Mouse (Mus musculus) spleen, adult 12 weeks (tissue): ENCODE data around the gene Hs6st1.

ENCODE experiments used
- DNase-seq: peaks from one replicate; pipeline ENCODE4 v3.0.0; 2022; ENCODE audit warnings: low spot score

Hs6st1 gene

DNA sequence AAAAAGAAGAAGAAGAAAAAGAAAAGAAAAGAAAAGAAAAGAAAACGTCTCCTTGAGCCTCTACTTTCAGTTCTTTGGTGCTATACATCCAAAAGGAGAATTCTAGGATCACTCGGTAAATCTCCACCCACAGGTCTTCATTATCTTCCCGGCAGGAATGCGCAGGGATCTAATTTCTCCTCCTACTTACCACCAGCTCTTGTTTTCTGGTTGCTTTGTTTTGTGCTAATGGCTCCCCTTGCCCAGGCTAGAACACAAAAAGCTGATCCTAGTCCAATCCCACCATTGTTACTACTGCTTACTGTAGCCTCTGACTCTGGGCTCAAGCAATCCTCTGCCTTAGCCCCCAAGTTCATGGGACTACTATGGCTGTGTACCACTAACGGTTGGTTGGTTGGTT, 16.9 kb downstream of the Hs6st1 start:
- no peak for DNase-seq

DNA sequence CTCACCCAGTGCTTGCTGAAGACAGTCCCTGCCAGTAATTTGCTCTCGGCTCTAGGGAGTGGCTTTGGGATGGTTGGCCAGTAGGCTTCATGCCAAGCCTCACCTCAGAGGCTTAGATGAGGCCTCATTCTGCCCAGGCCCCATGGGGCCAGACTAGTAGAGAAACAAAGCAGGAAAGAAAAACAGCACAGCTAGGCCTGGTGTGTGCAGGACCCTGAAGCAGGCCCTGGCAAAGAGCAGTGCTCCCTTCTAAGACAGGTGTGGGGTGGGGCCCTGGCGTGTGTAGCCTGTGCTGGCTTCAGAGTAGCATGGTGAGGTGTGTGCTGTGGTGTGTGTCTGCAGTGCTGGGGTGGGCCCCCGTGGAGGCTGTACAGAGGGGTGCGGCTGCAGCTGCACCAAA, 20.2 kb downstream of the Hs6st1 start:
- no peak for DNase-seq

GRCm38 (mm10) chr1:36089481-36089880, 21.3 kb downstream of the Hs6st1 start:
- DNase-seq: no peak

GRCm38 (mm10) chr1:36090011-36090721, 22.0 kb downstream of the Hs6st1 start:
- peak; percentile 60 for DNase-seq

DNA sequence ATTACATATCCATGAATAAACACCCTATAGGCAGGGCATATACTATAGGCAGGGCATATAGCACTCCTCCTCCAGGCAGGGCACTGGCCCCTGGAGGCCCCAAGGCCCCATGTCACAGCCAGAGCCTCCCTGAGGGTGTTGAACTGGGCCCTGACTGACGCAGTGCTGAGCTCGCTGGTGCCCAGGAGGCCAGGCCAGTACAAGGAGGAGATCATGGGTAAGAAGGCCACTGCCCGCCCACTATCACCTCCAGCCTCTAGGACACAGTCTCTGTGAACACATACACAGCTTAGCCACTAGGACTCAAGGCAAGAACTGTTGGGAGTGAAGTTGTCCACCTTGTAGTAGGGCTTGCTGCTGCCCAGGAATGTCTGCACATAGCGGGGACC, 22.5 kb downstream of the Hs6st1 start:
- DNase-seq: peak; percentile 53

GRCm38 (mm10) chr1:36091246-36091645, 23.0 kb downstream of the Hs6st1 start:
- DNase-seq: peak; percentile 72

- no peak for DNase-seq
These were observed 25.5 kb downstream of the Hs6st1 start for GRCm38 (mm10) chr1:36093741-36094140.

- peak; percentile 67 for DNase-seq
These were observed 27.4 kb downstream of the Hs6st1 start for GRCm38 (mm10) chr1:36095423-36096272.

DNA sequence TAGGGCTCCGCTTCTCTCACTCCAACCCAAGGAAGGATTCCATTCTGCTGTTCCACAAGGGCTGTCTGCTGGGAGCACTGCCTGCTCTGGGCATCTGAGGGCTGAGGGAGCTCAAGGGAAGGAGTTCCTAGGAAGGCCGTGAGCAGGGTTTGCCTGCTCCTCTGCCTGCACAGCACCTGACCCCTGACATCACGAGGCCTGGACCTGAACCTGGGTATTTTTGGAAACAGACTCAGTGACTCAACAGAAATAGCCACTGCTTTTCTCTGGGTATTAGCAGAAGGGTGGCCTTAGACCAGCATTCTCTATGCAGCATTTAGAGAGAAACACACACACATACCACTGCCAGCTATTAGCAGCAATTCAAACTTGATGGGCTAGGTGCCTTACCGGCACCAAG, 30.2 kb downstream of the Hs6st1 start:
- DNase-seq: no peak

- no peak for DNase-seq
These were observed 32.2 kb downstream of the Hs6st1 start for GRCm38 (mm10) chr1:36100371-36100770.

DNA sequence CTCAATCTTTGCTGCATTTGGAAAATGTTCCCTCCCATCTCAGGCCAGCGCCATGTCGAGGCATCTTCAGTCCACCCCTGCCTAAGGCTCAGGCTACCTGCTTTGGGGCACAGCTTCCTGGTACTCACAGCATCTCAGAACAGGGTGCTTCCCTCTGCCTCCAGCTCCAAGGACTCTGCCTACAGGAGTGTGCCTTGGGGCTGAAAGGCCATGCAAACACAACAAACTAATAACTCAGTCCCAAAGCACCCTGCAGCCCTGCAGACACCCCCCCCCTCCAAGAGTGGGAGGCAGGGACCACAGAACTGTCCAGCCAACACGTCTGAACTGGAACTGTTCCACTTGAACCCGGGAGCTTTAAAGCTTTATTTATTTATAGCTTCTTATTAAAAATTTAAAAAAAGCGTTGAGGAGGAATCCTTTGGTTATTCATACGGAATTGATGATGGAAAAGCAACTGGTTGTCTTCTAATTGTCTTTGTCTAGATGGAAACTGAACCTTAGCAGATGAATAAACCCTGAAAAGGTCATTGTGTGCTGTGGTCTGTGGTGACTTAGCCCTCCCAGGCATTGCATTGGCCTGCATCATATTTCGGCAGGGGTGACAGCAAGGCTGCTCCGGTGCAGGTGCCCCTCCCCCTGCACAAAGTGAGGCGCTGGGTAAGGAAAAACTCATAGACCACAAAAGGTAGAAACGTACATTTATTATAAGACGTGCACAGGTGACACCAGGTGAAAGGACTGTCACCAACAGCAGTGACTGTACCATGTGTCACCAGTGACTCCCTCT, 37.9 kb downstream of the Hs6st1 start:
- no peak for DNase-seq

- no peak for DNase-seq
These were observed 41.8 kb downstream of the Hs6st1 start for GRCm38 (mm10) chr1:36109987-36110386.

DNA sequence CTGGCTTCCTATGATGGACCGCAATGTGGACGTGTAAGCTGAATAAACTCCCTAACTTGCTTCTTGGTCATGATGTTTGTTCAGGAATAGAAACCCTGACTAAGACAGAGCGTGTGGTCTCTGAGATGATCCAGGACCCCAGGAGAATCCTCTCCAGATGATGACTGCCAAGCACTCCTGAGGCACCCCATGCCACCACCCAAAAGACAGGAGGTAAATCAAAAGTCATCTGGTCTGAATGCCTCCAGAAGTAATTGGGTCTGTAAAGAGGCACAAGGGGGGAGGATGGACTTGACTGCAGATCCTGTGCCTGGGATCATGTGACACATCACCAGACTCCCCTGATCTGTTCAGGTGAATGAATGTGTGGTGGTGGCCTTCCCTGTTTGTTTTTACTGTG, 44.5 kb downstream of the Hs6st1 start:
- no peak for DNase-seq

- DNase-seq: no peak
These were observed 45.5 kb downstream of the Hs6st1 start for GRCm38 (mm10) chr1:36113670-36114069.

DNA sequence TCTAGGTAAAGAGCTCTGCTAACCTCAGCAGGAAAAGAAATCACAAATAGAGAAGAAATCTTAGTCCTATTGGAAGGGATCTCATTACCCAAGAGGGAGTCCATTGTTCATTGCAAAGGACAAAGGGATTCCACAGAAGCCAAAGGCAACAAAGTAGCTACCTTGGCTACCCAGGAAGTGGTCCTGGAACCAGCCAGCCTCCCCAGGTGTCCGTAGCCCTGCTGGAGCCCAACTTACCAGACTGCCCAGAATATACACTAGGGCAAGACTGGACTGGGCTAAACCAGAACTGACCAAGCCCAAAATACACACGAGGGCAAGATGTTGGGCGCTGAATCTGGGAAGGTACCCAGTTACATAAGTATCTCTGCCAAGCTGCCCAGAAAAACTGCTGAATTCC, 46.6 kb downstream of the Hs6st1 start:
- DNase-seq: no peak

DNA sequence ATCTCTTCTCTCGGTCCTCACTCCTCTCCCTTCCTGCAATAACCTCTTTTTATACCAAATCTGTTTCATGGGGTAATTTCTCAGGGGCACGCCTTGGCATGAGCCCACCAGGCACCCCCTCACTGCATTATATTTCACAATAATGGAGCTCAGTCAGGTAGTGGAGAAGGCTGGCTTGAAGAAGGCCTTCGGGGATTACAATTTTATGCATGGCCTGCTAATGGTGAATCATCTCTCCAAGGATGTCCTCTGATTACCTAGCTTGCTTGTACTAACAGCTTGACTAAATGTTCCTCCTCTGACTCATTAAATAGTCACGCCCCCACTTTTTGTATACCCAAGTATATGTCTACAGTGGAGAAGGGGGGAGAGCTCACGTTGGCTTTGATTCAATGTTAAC, 48.3 kb downstream of the Hs6st1 start:
- no peak for DNase-seq

GRCm38 (mm10) chr1:36118061-36118685, 50.0 kb downstream of the Hs6st1 start:
- DNase-seq: no peak

DNA sequence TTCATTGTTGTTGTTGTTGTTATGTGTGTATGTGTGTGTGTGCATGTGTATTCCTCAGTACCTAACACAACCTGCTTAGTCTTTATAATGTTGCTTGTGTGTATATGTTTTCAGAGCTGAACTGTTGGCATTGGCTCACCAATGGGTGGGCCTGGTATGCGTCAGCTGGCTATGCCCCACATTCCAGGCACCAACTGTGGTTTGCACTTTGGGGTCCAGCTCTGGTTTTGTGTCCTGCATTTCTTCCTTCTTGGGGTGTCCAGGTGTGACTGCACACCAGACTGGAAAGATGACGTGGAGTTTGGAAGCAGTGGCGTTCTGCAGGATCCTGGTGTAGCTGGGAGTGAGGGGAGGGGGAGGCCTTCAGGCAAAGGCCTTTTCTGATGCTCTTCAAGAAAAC, 50.8 kb downstream of the Hs6st1 start:
- DNase-seq: no peak

GRCm38 (mm10) chr1:36119426-36119825, 51.2 kb downstream of the Hs6st1 start:
- DNase-seq: no peak

- DNase-seq: no peak
These were observed 53.0 kb downstream of the Hs6st1 start for GRCm38 (mm10) chr1:36121172-36121571.

- DNase-seq: no peak
These were observed 56.9 kb downstream of the Hs6st1 start for GRCm38 (mm10) chr1:36125076-36125475.

GRCm38 (mm10) chr1:36129126-36129525, 60.9 kb downstream of the Hs6st1 start:
- DNase-seq: peak; percentile 12
